Mouse (Mus musculus): ENCODE measurements around the gene Xlr4a. TPM values are rescaled to one million over a fixed set of nuclear protein-coding genes. Genes with fewer than 3 reads are reported as not detected.

The Xlr4a gene
- polyA plus RNA-seq, 1 experiment from 2014 or later, result 0.83 TPM

DNA sequence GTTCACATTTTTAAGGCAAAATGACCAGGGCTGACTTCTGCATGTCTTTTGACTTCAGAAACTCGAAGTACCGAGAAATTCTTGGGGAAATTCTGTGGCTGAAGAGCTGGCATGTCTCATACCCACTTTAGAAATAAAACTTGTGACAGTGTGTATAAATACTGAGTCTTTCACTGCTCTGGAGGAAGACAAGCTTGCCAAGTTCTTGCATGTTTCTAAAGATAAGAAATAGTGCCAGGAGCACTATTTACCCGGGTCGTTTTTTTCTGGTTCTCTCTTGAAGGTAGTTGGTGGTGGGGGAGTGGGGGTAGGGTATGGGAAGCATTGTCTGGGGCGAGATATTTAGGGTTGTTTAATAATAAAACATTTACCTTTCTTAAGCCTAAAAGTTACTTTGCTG lies 20.0 kb downstream of the Xlr4a start:
- Histone ChIP-seq H3K36me3 (replicated peaks; ENCODE audit: control insufficient read depth, insufficient read depth, low read depth, low read length) (no peaks in the 10 kb centered on the region), H3K27me3 (ENCODE audit: control insufficient read depth, insufficient read depth, low read length) (no peaks in the 10 kb centered on the region), H3K4me1 (ENCODE audit: control insufficient read depth, insufficient read depth, low read length) (no peaks in the 10 kb centered on the region), H3K27ac (replicated peaks; ENCODE audit: low read depth, low read length) (no peak overlapping the region), H3K4me3 (ENCODE audit: low read depth, low read length) (no peak overlapping the region), H3K4me2 (ENCODE audit: low read depth, low read length) (no peak overlapping the region), H3K9ac (replicated peaks; ENCODE audit: low read length) (no peak overlapping the region), H3K9me3 (replicated peaks; ENCODE audit: control insufficient read depth, low read length) (no peaks in the 10 kb centered on the region)
- no peak for DNase-seq (ENCODE audit: low spot score)
- ATAC-seq (replicated peaks; ENCODE audit: insufficient number of reproducible peaks, low FRiP score, low TSS enrichment, low read depth), result no peak
- 60% methylated on average over 5 of the region's 5 CpGs for WGBS

DNA sequence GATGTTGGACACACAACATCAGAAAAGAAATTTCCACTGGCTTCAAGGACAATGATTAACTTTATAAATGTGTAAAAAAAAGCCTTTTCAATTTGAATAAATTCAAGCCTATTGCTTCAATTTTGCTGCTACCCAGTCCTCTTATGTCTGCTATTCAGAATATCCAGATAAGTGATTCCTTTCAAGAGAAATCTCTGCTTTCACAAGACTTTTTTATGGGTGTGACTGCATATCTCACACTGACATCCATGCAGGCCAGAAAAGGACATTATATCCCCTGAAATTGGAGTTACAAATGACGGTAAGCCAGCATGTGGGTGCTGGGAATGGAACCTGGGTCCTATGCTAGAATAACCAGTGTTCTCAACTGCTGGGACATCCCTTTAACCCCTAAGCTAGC lies 20.8 kb downstream of the Xlr4a start:
- no peak for DNase-seq (ENCODE audit: low spot score)
- H3K4me1 ChIP-seq (ENCODE audit: control insufficient read depth, insufficient read depth, low read length), result no peaks in the 10 kb centered on the region
- no peaks in the 10 kb centered on the region for H3K27me3 ChIP-seq (ENCODE audit: control insufficient read depth, insufficient read depth, low read length)
- no peak overlapping the region for H3K27ac ChIP-seq (replicated peaks; ENCODE audit: low read depth, low read length)
- ATAC-seq (replicated peaks; ENCODE audit: insufficient number of reproducible peaks, low FRiP score, low TSS enrichment, low read depth), result no peak
- no peak overlapping the region for H3K4me2 ChIP-seq (ENCODE audit: low read depth, low read length)
- H3K36me3 ChIP-seq (replicated peaks; ENCODE audit: control insufficient read depth, insufficient read depth, low read depth, low read length), result no peaks in the 10 kb centered on the region
- 78% methylated on average over 1 of the region's 1 CpGs for WGBS
- H3K4me3 ChIP-seq (ENCODE audit: low read depth, low read length), result no peak overlapping the region
- no peaks in the 10 kb centered on the region for H3K9me3 ChIP-seq (replicated peaks; ENCODE audit: control insufficient read depth, low read length)
- H3K9ac ChIP-seq (replicated peaks; ENCODE audit: low read length), result no peak overlapping the region

DNA sequence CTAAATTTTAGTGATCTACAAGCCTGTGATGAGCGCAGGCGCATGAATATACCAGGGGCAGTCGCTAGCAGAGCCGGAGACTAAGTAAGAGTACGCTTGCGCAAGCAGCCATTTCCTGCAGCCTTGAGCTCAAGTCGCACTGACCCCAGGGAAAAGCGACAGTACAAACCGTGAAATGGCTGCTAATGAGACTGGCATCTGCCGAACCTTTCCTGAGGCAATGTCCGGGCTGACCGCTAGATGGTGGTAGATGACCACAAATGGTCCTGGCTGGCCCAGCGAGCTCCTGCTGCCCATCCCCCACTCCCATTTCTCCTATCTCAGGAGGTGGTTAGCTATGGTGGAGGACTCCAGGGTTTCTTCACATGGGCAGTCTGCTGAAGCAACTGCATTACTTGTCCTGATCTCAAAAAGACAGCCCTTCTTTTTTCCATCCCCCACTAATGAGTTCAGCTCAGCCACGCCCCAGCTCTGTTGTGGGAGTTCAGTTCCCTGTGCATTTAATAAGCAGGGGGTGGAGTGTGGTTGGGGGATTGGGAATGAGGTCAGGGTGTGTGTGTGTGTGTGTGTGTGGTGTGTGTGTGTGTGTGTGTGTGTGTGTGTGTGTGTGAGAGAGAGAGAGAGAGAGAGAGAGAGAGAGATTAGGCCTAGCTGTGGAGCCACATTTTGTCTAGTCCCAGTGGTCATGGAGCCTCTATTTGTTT lies 28.3 kb downstream of the Xlr4a start:
- H3K36me3 ChIP-seq (replicated peaks; ENCODE audit: control insufficient read depth, insufficient read depth, low read depth, low read length), result no peaks in the 10 kb centered on the region
- no peaks in the 10 kb centered on the region for H3K9me3 ChIP-seq (replicated peaks; ENCODE audit: control insufficient read depth, low read length)
- ATAC-seq (replicated peaks; ENCODE audit: insufficient number of reproducible peaks, low FRiP score, low TSS enrichment, low read depth) (peak; percentile 90), DNase-seq (ENCODE audit: low spot score) (peak; percentile 91)
- H3K4me1 ChIP-seq (ENCODE audit: control insufficient read depth, insufficient read depth, low read length), result no peaks in the 10 kb centered on the region
- H3K27me3 ChIP-seq (ENCODE audit: control insufficient read depth, insufficient read depth, low read length), result no peaks in the 10 kb centered on the region
- H3K4me3 ChIP-seq (ENCODE audit: low read depth, low read length), result no peak overlapping the region
- H3K9ac ChIP-seq (replicated peaks; ENCODE audit: low read length), result no peak overlapping the region
- no peak overlapping the region for H3K27ac ChIP-seq (replicated peaks; ENCODE audit: low read depth, low read length)
- H3K4me2 ChIP-seq (ENCODE audit: low read depth, low read length), result no peak overlapping the region
- WGBS, result 12% methylated on average over 14 of the region's 14 CpGs

DNA sequence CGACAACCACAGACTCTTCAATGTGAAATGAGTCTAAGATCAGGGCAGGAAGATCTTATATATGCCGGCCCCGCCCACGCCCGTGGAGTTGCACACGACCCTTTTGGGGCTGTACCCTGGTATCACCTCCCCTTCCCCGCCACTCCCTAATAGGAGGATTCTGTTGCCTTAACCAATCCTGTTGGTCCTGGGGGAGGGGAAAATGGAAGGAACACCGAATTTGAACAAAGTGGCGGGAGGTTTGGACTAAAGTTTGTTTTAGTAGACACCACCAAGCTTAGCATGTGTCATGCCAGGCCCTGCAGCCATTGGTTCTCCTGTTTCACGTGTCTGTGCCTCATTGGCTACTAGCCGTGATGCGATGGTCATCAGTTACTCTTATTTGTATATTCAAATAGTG lies 42.6 kb downstream of the Xlr4a start:
- WGBS, result 79% methylated on average over 12 of the region's 12 CpGs
- H3K9ac ChIP-seq (replicated peaks; ENCODE audit: low read length), result no peak overlapping the region
- H3K4me1 ChIP-seq (ENCODE audit: control insufficient read depth, insufficient read depth, low read length), result no peaks in the 10 kb centered on the region
- H3K36me3 ChIP-seq (replicated peaks; ENCODE audit: control insufficient read depth, insufficient read depth, low read depth, low read length), result no peaks in the 10 kb centered on the region
- H3K27me3 ChIP-seq (ENCODE audit: control insufficient read depth, insufficient read depth, low read length), result no peaks in the 10 kb centered on the region
- no peak overlapping the region for H3K4me2 ChIP-seq (ENCODE audit: low read depth, low read length)
- H3K27ac ChIP-seq (replicated peaks; ENCODE audit: low read depth, low read length), result no peak overlapping the region
- no peak for ATAC-seq (replicated peaks; ENCODE audit: insufficient number of reproducible peaks, low FRiP score, low TSS enrichment, low read depth)
- no peak overlapping the region for H3K4me3 ChIP-seq (ENCODE audit: low read depth, low read length)
- no peaks in the 10 kb centered on the region for H3K9me3 ChIP-seq (replicated peaks; ENCODE audit: control insufficient read depth, low read length)
- DNase-seq (ENCODE audit: low spot score), result no peak

DNA sequence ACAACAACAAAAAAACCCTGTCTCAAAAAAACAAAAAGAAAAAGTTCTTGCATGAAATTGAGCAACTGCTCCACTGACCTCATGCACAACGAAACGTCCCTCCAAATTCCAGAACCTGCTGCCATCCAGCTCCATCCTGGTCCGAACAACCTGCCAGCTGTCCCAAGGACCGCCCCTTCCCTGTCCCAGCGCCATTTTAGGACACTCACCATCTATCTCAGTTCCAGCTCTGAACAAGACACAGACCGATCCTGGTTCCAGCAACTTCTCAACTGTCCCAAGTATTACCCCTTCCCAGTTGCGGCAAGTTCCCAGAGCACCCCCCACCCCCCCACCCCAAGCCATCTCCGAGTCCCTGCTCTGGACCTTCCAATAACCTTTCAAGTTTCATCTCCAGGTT lies 43.4 kb downstream of the Xlr4a start:
- H3K9me3 ChIP-seq (replicated peaks; ENCODE audit: control insufficient read depth, low read length), result no peaks in the 10 kb centered on the region
- no peaks in the 10 kb centered on the region for H3K27me3 ChIP-seq (ENCODE audit: control insufficient read depth, insufficient read depth, low read length)
- no peak overlapping the region for H3K4me2 ChIP-seq (ENCODE audit: low read depth, low read length)
- WGBS, result 80% methylated on average over 8 of the region's 8 CpGs
- no peak for DNase-seq (ENCODE audit: low spot score)
- no peaks in the 10 kb centered on the region for H3K4me1 ChIP-seq (ENCODE audit: control insufficient read depth, insufficient read depth, low read length)
- no peak overlapping the region for H3K4me3 ChIP-seq (ENCODE audit: low read depth, low read length)
- H3K36me3 ChIP-seq (replicated peaks; ENCODE audit: control insufficient read depth, insufficient read depth, low read depth, low read length), result no peaks in the 10 kb centered on the region
- H3K27ac ChIP-seq (replicated peaks; ENCODE audit: low read depth, low read length), result no peak overlapping the region
- no peak for ATAC-seq (replicated peaks; ENCODE audit: insufficient number of reproducible peaks, low FRiP score, low TSS enrichment, low read depth)
- no peak overlapping the region for H3K9ac ChIP-seq (replicated peaks; ENCODE audit: low read length)

DNA sequence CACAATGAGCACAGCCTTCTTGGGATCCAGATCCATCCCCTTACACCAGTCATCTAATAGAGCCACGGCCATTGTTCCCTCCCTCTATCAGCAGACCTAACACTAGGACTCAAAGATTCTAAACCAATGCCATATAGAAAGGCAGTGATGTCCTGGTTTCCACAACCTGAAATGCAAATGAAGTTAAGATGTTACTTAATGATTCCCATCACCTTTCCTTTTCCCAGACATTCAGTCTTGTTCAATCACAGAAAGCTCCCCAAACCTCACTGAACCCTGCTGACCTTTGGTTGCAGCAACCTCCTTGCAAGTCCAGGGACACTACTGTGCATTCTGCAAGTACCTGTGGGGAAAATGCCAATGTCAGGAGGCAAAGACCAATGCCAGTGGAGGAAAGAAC lies 45.3 kb downstream of the Xlr4a start, which contains the start of gene Pnma5:
Gene Pnma5 (minus strand): TSS at position 101 of the 400 bp plus-strand sequence.
- H3K36me3 ChIP-seq (replicated peaks; ENCODE audit: control insufficient read depth, insufficient read depth, low read depth, low read length), result no peaks in the 10 kb centered on the region
- no peaks in the 10 kb centered on the region for H3K4me1 ChIP-seq (ENCODE audit: control insufficient read depth, insufficient read depth, low read length)
- no peaks in the 10 kb centered on the region for H3K27me3 ChIP-seq (ENCODE audit: control insufficient read depth, insufficient read depth, low read length)
- H3K4me3 ChIP-seq (ENCODE audit: low read depth, low read length), result no peak within 1 kb of the TSS
- H3K9me3 ChIP-seq (replicated peaks; ENCODE audit: control insufficient read depth, low read length), result no peaks in the 10 kb centered on the region
- no peak within 1 kb of the TSS for H3K4me2 ChIP-seq (ENCODE audit: low read depth, low read length)
- 77% methylated on average over 1 of the region's 1 CpGs for WGBS
- ATAC-seq (replicated peaks; ENCODE audit: insufficient number of reproducible peaks, low FRiP score, low TSS enrichment, low read depth) (no peak), DNase-seq (ENCODE audit: low spot score) (no peak)
- no peak within 1 kb of the TSS for H3K27ac ChIP-seq (replicated peaks; ENCODE audit: low read depth, low read length)
- no peak within 1 kb of the TSS for H3K9ac ChIP-seq (replicated peaks; ENCODE audit: low read length)

Other genes with a start within 250 kb of the Xlr4a start
- 114 and 127 TPM in 2 replicates for gene Cetn2, start 164.1 kb downstream of the Xlr4a start, polyA plus RNA-seq (2014; fragmentation: Nextera tagmentation; extraction: Ambion mirVana)
- gene Nsdhl, start 163.9 kb downstream of the Xlr4a start, polyA plus RNA-seq (2014; fragmentation: Nextera tagmentation; extraction: Ambion mirVana), result 37.0 and 42.3 TPM in 2 replicates
- gene Zfp185, start 95.1 kb downstream of the Xlr4a start, polyA plus RNA-seq (2014; fragmentation: Nextera tagmentation; extraction: Ambion mirVana), result 6.5 and 7.0 TPM in 2 replicates
- gene Pnma5, start 45.4 kb downstream of the Xlr4a start, polyA plus RNA-seq (2014; fragmentation: Nextera tagmentation; extraction: Ambion mirVana), result 0.13 TPM in 1 of 2 replicates, not detected in the other
- 0.11 and 0.22 TPM in 2 replicates for gene Pnma3, start 17.7 kb downstream of the Xlr4a start, polyA plus RNA-seq (2014; fragmentation: Nextera tagmentation; extraction: Ambion mirVana)
- 3.5 and 5.0 TPM in 2 replicates for gene Xlr3a, start 14.6 kb upstream of the Xlr4a start, polyA plus RNA-seq (2014; fragmentation: Nextera tagmentation; extraction: Ambion mirVana)
- gene Gm14685, start 34.6 kb upstream of the Xlr4a start, polyA plus RNA-seq (2014; fragmentation: Nextera tagmentation; extraction: Ambion mirVana), result not detected in 2 replicates
- not detected in 2 replicates for gene Xlr5b, start 66.3 kb upstream of the Xlr4a start, polyA plus RNA-seq (2014; fragmentation: Nextera tagmentation; extraction: Ambion mirVana)
- not detected in 2 replicates for gene DXBay18, start 67.0 kb upstream of the Xlr4a start, polyA plus RNA-seq (2014; fragmentation: Nextera tagmentation; extraction: Ambion mirVana)
- gene Spin2d, start 94.5 kb upstream of the Xlr4a start, polyA plus RNA-seq (2014; fragmentation: Nextera tagmentation; extraction: Ambion mirVana), result not detected in 2 replicates
- gene Xlr3b, start 109.7 kb upstream of the Xlr4a start, polyA plus RNA-seq (2014; fragmentation: Nextera tagmentation; extraction: Ambion mirVana), result 13.0 and 13.8 TPM in 2 replicates
- 1.1 TPM in 1 of 2 replicates, not detected in the other for gene Xlr4b, start 131.9 kb upstream of the Xlr4a start, polyA plus RNA-seq (2014; fragmentation: Nextera tagmentation; extraction: Ambion mirVana)
- 8.6 and 9.4 TPM in 2 replicates for gene F8a, start 145.8 kb upstream of the Xlr4a start, polyA plus RNA-seq (2014; fragmentation: Nextera tagmentation; extraction: Ambion mirVana)
- gene Xlr4c, start 160.7 kb upstream of the Xlr4a start, polyA plus RNA-seq (2014; fragmentation: Nextera tagmentation; extraction: Ambion mirVana), result not detected in 2 replicates
- gene Xlr3c, start 182.9 kb upstream of the Xlr4a start, polyA plus RNA-seq (2014; fragmentation: Nextera tagmentation; extraction: Ambion mirVana), result 0.55 TPM in 1 of 2 replicates, not detected in the other
- not detected in 2 replicates for gene Xlr5a, start 210.5 kb upstream of the Xlr4a start, polyA plus RNA-seq (2014; fragmentation: Nextera tagmentation; extraction: Ambion mirVana)
- gene Xlr5c, start 210.5 kb upstream of the Xlr4a start, polyA plus RNA-seq (2014; fragmentation: Nextera tagmentation; extraction: Ambion mirVana), result not detected in 2 replicates

Measured in embryonic facial prominence, embryonic 11.5 days (tissue).